Mouse (Mus musculus): ENCODE data around the gene Zmynd11. TPM values are rescaled to one million over a fixed set of nuclear protein-coding genes. Genes with fewer than 3 reads are reported as not detected.

Gene Zmynd11
- total RNA-seq, 2 experiments from 2014 or later: 224 to 246 TPM

GRCm38 (mm10) chr13:9729073-9729472 lies 36.1 kb downstream of the Zmynd11 start:
- DNase-seq (ENCODE audit: low spot score in 2 of 2): no peak
- intact Hi-C loops (cut with DNase I): no loop called here

GRCm38 (mm10) chr13:9715224-9715623 lies 49.9 kb downstream of the Zmynd11 start:
- DNase-seq (ENCODE audit: low spot score in 2 of 2): no peak
- intact Hi-C loops (cut with DNase I): no loop called here

GRCm38 (mm10) chr13:9713462-9714134 lies 51.5 kb downstream of the Zmynd11 start:
- no peak for DNase-seq (ENCODE audit: low spot score in 2 of 2)
- intact Hi-C loops (cut with DNase I): no loop called here

GRCm38 (mm10) chr13:9712971-9713370 lies 52.2 kb downstream of the Zmynd11 start:
- intact Hi-C loops (cut with DNase I): no loop called here
- DNase-seq (ENCODE audit: low spot score in 2 of 2): no peak

- intact Hi-C loops (cut with DNase I): no loop called here
- DNase-seq (ENCODE audit: low spot score in 2 of 2): no peak
These were observed 52.7 kb downstream of the Zmynd11 start for GRCm38 (mm10) chr13:9712409-9712808.

GRCm38 (mm10) chr13:9708433-9709240 lies 56.5 kb downstream of the Zmynd11 start:
- no peak for DNase-seq (ENCODE audit: low spot score in 2 of 2)
- intact Hi-C loops (cut with DNase I): no loop called here

- DNase-seq (ENCODE audit: low spot score in 2 of 2): no peak
- intact Hi-C loops (cut with DNase I): no loop called here
These were observed 58.4 kb downstream of the Zmynd11 start for GRCm38 (mm10) chr13:9706720-9707119.

GRCm38 (mm10) chr13:9702615-9703235 lies 62.4 kb downstream of the Zmynd11 start:
- DNase-seq (ENCODE audit: low spot score in 2 of 2): no peak
- intact Hi-C loops (cut with DNase I): no loop called here

- intact Hi-C loops (cut with DNase I): no loop called here
These were observed 67.8 kb downstream of the Zmynd11 start for GRCm38 (mm10) chr13:9697340-9697739.

GRCm38 (mm10) chr13:9695809-9696208 lies 69.3 kb downstream of the Zmynd11 start:
- no peak for DNase-seq (ENCODE audit: low spot score in 2 of 2)
- intact Hi-C loops (cut with DNase I): no loop called here

More at GRCm38 (mm10) chr13:9697340-9697739, 67.8 kb downstream of the Zmynd11 start:
- DNase-seq (ENCODE audit: low spot score in 2 of 2): no peak

GRCm38 (mm10) chr13:9695403-9695802 lies 69.7 kb downstream of the Zmynd11 start:
- DNase-seq (ENCODE audit: low spot score in 2 of 2): no peak

GRCm38 (mm10) chr13:9694651-9695050 lies 70.5 kb downstream of the Zmynd11 start:
- no peak for DNase-seq (ENCODE audit: low spot score in 2 of 2)
- intact Hi-C loops (cut with DNase I): no loop called here

More at GRCm38 (mm10) chr13:9695403-9695802, 69.7 kb downstream of the Zmynd11 start:
- intact Hi-C loops (cut with DNase I): no loop called here

GRCm38 (mm10) chr13:9692876-9693275 lies 72.3 kb downstream of the Zmynd11 start:
- no peak for DNase-seq (ENCODE audit: low spot score in 2 of 2)
- intact Hi-C loops (cut with DNase I): no loop called here

GRCm38 (mm10) chr13:9689366-9689765 lies 75.8 kb downstream of the Zmynd11 start:
- intact Hi-C loops (cut with DNase I): no loop called here
- no peak for DNase-seq (ENCODE audit: low spot score in 2 of 2)

- no peak for DNase-seq (ENCODE audit: low spot score in 2 of 2)
- intact Hi-C loops (cut with DNase I): no loop called here
These were observed 78.4 kb downstream of the Zmynd11 start for GRCm38 (mm10) chr13:9686765-9687164.

GRCm38 (mm10) chr13:9686261-9686660 lies 78.9 kb downstream of the Zmynd11 start:
- intact Hi-C loops (cut with DNase I): no loop called here
- no peak for DNase-seq (ENCODE audit: low spot score in 2 of 2)

- intact Hi-C loops (cut with DNase I): no loop called here
These were observed 80.8 kb downstream of the Zmynd11 start for GRCm38 (mm10) chr13:9684153-9684923.

GRCm38 (mm10) chr13:9683280-9683679 lies 81.8 kb downstream of the Zmynd11 start:
- no peak for DNase-seq (ENCODE audit: low spot score in 2 of 2)
- intact Hi-C loops (cut with DNase I): no loop called here

More at GRCm38 (mm10) chr13:9684153-9684923, 80.8 kb downstream of the Zmynd11 start:
- DNase-seq (ENCODE audit: low spot score in 2 of 2): no peak

- no peak for DNase-seq (ENCODE audit: low spot score in 2 of 2)
- intact Hi-C loops (cut with DNase I): no loop called here
These were observed 83.6 kb downstream of the Zmynd11 start for GRCm38 (mm10) chr13:9681492-9681891.

GRCm38 (mm10) chr13:9674126-9674525 lies 91.0 kb downstream of the Zmynd11 start:
- intact Hi-C loops (cut with DNase I): no loop called here
- no peak for DNase-seq (ENCODE audit: low spot score in 2 of 2)
